Mouse (Mus musculus): ENCODE measurements around the gene Zc3h6. TPM values are rescaled to one million over a fixed set of nuclear protein-coding genes. Genes with fewer than 3 reads are reported as not detected.

The Zc3h6 gene
- polyA plus RNA-seq (2015; fragmentation: Nextera tagmentation; extraction: Ambion mirVana), result 1.2 and 1.7 TPM in 2 replicates

- peaks cover 8% of the 10 kb centered on the region for H3K4me1 ChIP-seq
- peak within 1 kb of the TSS; percentile 92 for H3K4me3 ChIP-seq (replicated peaks)
- H3K27ac ChIP-seq, result peak within 1 kb of the TSS; percentile 100
- H3K36me3 ChIP-seq, result no peaks in the 10 kb centered on the region
- H3K9me3 ChIP-seq (replicated peaks), result no peaks in the 10 kb centered on the region
- whole genome bisulfite sequencing, result 1% methylated on average over 65 of the region's 65 CpGs
- peak within 1 kb of the TSS; percentile 98 for H3K9ac ChIP-seq
- peak within 1 kb of the TSS; percentile 64 for H3K4me2 ChIP-seq
- H3K27me3 ChIP-seq, result no peaks in the 10 kb centered on the region
- peak; percentile 98 for ATAC-seq (replicated peaks; ENCODE audit: low FRiP score)
These were observed at the start of gene Zc3h6 for GRCm38 (mm10) chr2:128966641-128967580. TSS of gene Zc3h6 (plus strand) at chr2:128967402.

DNA sequence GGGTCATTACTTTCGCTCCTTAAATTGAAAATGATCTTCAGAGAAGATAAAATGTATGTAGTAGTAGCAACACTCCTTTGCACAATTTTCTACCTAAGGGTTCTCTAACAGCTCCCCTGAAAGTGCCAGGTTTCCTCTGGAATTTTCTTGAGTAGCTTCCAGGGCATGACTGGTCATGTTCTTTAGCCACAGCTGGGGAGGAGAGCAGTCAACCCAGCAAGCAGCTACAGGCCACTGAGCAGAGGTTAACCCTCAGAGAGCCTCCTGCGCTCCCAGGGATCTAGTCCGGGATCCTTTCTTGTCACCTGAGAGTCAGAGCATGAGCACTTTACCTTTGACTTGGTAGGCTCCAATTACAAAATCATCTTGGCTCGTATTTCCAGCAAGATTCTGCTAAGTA, 42.4 kb upstream of the Zc3h6 start:
- Histone ChIP-seq H3K9me3 (replicated peaks) (no peaks in the 10 kb centered on the region), H3K4me2 (no peak overlapping the region), H3K9ac (no peak overlapping the region), H3K4me1 (no peaks in the 10 kb centered on the region), H3K27me3 (no peaks in the 10 kb centered on the region), H3K4me3 (replicated peaks) (no peak overlapping the region), H3K27ac (no peak overlapping the region), H3K36me3 (peaks cover 28% of the 10 kb centered on the region)
- WGBS, result 52% methylated on average over 4 of the region's 4 CpGs
- no peak for ATAC-seq (replicated peaks; ENCODE audit: low FRiP score)

GRCm38 (mm10) chr2:128928446-128928845, 38.8 kb upstream of the Zc3h6 start:
- H3K9ac ChIP-seq, result no peak overlapping the region
- no peak for ATAC-seq (replicated peaks; ENCODE audit: low FRiP score)
- H3K9me3 ChIP-seq (replicated peaks), result no peaks in the 10 kb centered on the region
- H3K4me2 ChIP-seq, result no peak overlapping the region
- H3K27me3 ChIP-seq, result no peaks in the 10 kb centered on the region
- H3K27ac ChIP-seq, result no peak overlapping the region
- peaks cover 51% of the 10 kb centered on the region for H3K36me3 ChIP-seq
- 83% methylated on average over 3 of the region's 3 CpGs for WGBS
- no peak overlapping the region for H3K4me3 ChIP-seq (replicated peaks)
- H3K4me1 ChIP-seq, result no peaks in the 10 kb centered on the region

DNA sequence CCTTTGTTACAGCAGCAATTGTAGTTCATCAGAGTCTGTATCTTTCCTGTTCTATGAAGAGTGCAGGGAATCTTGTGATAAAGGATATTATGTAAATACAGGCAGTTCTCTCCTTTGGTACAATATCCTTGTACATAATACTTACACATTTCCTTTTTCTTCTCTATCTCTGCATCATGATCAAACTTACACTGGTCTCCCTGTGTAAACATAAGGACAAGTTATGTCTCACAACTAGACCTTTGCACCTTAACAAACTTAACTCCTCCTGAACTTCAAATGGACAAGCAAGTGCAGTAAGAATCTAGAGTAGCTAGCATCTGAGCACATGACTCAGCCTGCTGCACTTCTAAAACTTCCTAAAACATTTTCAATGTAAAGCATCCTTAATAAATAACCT, 36.5 kb upstream of the Zc3h6 start:
- Histone ChIP-seq H3K4me2 (no peak overlapping the region), H3K4me3 (replicated peaks) (no peak overlapping the region), H3K9ac (no peak overlapping the region), H3K27ac (no peak overlapping the region), H3K9me3 (replicated peaks) (no peaks in the 10 kb centered on the region), H3K27me3 (no peaks in the 10 kb centered on the region), H3K4me1 (no peaks in the 10 kb centered on the region), H3K36me3 (peaks cover 60% of the 10 kb centered on the region)
- ATAC-seq (replicated peaks; ENCODE audit: low FRiP score), result no peak

DNA sequence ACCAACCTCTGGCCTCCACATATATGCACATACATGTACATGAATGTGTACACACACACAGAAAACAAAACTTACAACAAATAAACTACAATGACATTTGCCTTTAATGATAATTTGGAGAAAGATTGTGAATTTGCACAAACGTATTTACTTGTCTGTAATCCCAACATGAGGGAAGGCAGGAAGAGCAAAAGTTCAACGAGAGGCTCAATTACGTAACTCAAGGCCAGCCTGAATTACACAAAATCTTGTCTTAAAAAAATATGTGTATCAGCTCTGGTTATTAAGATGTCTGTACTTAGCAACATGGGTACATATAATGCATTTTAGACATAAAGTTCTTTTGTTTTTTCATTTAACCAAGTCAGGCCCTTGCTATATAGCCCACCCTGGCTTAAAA, 30.9 kb upstream of the Zc3h6 start:
- Histone ChIP-seq H3K27me3 (no peaks in the 10 kb centered on the region), H3K4me3 (replicated peaks) (no peak overlapping the region), H3K9ac (no peak overlapping the region), H3K27ac (no peak overlapping the region), H3K4me2 (no peak overlapping the region), H3K4me1 (no peaks in the 10 kb centered on the region), H3K9me3 (replicated peaks) (no peaks in the 10 kb centered on the region), H3K36me3 (peaks cover 35% of the 10 kb centered on the region)
- no peak for ATAC-seq (replicated peaks; ENCODE audit: low FRiP score)
- WGBS, result 76% methylated on average over 3 of the region's 3 CpGs

DNA sequence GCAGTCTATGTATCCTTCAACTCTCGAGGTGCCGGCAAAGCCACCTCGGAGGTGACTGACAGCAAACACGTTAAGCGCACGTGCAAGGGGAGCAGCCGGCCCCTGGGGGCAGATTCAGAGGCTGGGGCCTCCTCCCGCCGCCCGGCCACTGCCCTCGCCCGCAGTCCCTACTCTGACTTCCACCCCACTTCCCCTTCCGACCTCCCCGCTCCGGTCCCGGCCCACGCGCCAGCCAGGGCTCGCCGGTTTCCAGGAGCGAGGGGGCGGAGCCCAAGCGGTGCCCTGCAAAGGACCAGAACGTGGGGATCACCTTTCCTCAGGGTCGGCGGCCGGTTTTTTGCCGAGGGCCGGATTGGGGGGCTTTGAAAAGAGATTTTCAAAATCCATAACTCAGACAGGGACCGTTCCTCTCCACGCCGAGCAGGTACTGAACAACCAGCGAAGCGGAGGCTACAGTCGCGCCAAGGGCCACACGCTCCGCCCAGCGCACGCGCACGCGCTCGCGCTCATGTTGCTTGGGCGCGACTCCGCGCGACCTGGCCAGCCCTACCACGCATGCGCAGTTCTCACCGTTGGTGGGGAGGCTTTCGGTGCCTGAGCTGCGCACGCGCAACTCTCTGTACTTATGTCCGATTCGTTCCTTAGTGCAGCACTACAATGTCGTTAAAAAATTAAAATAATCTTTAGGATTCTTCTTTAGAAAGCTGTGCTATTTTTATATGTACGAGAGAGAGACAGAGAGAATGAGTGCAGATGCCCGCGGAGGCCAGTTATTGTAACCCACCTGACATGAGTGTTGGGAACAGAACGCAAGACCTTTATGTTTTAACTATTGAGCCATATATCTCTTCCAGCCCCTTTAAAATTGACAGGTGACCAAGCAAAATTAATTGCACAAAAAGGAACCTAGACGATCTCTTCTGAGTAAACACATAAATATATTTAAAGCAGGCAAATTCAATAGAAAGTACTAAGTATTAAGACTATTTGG, 23.4 kb upstream of the Zc3h6 start, which contains the start of gene Zc3h8:
TSS of gene Zc3h8 (minus strand) at position 540 of the 991 bp plus-strand sequence.
- peaks cover 7% of the 10 kb centered on the region for H3K4me1 ChIP-seq
- H3K4me3 ChIP-seq (replicated peaks), result peak within 1 kb of the TSS; percentile 82
- H3K27me3 ChIP-seq, result no peaks in the 10 kb centered on the region
- ATAC-seq (replicated peaks; ENCODE audit: low FRiP score), result peak; percentile 95
- peak within 1 kb of the TSS; percentile 87 for H3K4me2 ChIP-seq
- no peaks in the 10 kb centered on the region for H3K9me3 ChIP-seq (replicated peaks)
- H3K9ac ChIP-seq, result peak within 1 kb of the TSS; percentile 78
- peak within 1 kb of the TSS; percentile 95 for H3K27ac ChIP-seq
- WGBS, result 1% methylated on average over 65 of the region's 65 CpGs
- H3K36me3 ChIP-seq, result peaks cover 7% of the 10 kb centered on the region; the same call in 1 of the 2 replicates

- peaks cover 3% of the 10 kb centered on the region for H3K4me1 ChIP-seq
- no peaks in the 10 kb centered on the region for H3K9me3 ChIP-seq (replicated peaks)
- ATAC-seq (replicated peaks; ENCODE audit: low FRiP score), result no peak
- H3K27ac ChIP-seq, result no peak overlapping the region
- no peaks in the 10 kb centered on the region for H3K36me3 ChIP-seq
- no peaks in the 10 kb centered on the region for H3K27me3 ChIP-seq
- WGBS, result 27% methylated on average over 6 of the region's 6 CpGs
- H3K9ac ChIP-seq, result no peak overlapping the region
- no peak overlapping the region for H3K4me3 ChIP-seq (replicated peaks)
- no peak overlapping the region for H3K4me2 ChIP-seq
These were observed 19.1 kb upstream of the Zc3h6 start for GRCm38 (mm10) chr2:128947962-128948588.

DNA sequence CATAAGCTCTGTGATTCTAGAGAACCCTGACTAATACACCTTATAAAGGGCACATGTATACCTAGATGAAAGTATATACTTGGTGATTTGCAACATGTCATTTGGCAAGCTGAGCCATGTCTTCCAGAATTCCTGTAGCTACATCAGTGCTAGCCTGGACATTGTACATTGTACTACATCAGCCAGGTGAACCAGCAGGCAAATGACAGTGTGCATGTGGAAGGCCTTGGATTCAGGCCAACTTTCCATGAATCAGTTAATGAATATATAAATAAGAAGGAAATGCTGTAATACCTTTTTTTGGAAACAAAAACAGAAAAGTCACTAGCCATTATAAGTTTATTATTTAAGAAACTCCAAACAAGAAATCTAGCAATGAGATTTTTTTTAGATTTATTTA, 13.0 kb upstream of the Zc3h6 start:
- no peaks in the 10 kb centered on the region for H3K36me3 ChIP-seq
- no peak for ATAC-seq (replicated peaks; ENCODE audit: low FRiP score)
- no peaks in the 10 kb centered on the region for H3K9me3 ChIP-seq (replicated peaks)
- H3K4me1 ChIP-seq, result no peaks in the 10 kb centered on the region
- H3K4me3 ChIP-seq (replicated peaks), result no peak overlapping the region
- H3K27me3 ChIP-seq, result no peaks in the 10 kb centered on the region
- no peak overlapping the region for H3K27ac ChIP-seq
- no peak overlapping the region for H3K4me2 ChIP-seq
- H3K9ac ChIP-seq, result no peak overlapping the region

GRCm38 (mm10) chr2:128965505-128966105, 1.6 kb upstream of the Zc3h6 start:
- Histone ChIP-seq H3K27ac (peak overlapping the region; percentile 76), H3K4me2 (peak overlapping the region; percentile 37), H3K27me3 (no peaks in the 10 kb centered on the region), H3K9me3 (replicated peaks) (no peaks in the 10 kb centered on the region), H3K4me1 (peaks cover 8% of the 10 kb centered on the region), H3K4me3 (replicated peaks) (no peak overlapping the region), H3K36me3 (no peaks in the 10 kb centered on the region), H3K9ac (no peak overlapping the region)
- no peak for ATAC-seq (replicated peaks; ENCODE audit: low FRiP score)
- WGBS, result 20% methylated on average over 5 of the region's 5 CpGs

GRCm38 (mm10) chr2:128966236-128966635, 966 bp upstream of the Zc3h6 start:
- ATAC-seq (replicated peaks; ENCODE audit: low FRiP score), result no peak
- H3K4me2 ChIP-seq, result peak overlapping the region; percentile 64
- 21% methylated on average over 6 of the region's 6 CpGs for WGBS
- H3K4me3 ChIP-seq (replicated peaks), result peak overlapping the region; percentile 92; the same call in 1 of the 2 replicates
- H3K27me3 ChIP-seq, result no peaks in the 10 kb centered on the region
- H3K9me3 ChIP-seq (replicated peaks), result no peaks in the 10 kb centered on the region
- 0 out of 2 replicates have a peak overlapping the region, but pooled peaks have one; percentile 67 for H3K27ac ChIP-seq
- H3K36me3 ChIP-seq, result no peaks in the 10 kb centered on the region
- peaks cover 8% of the 10 kb centered on the region for H3K4me1 ChIP-seq
- H3K9ac ChIP-seq, result no peak overlapping the region

Data from kidney, embryonic 15.5 days (tissue).